Mouse (Mus musculus) forebrain, embryonic 14.5 days (tissue): ENCODE data around the gene Gm16867. TPM values are rescaled to one million over a fixed set of nuclear protein-coding genes. Genes with fewer than 3 reads are reported as not detected.
"Not testable (repeated sequence)": the region's sequence is repeated elsewhere in the genome, so short reads cannot be mapped to it uniquely, and the experiment has no call there.

Source experiments
- ATAC-seq: fragments of 200-750 bp; cut with Nextera tagmentation; 2 replicates; pipeline ENCODE4 v1.8.0; 2017; ENCODE audit warnings: mild to moderate bottlenecking, moderate library complexity
- DNase-seq: peaks from one replicate; pipeline ENCODE4 v3.0.0-alpha.2; 2015; ENCODE audit warnings: low spot score
- H3K27ac ChIP-seq: fragments of 300-500 bp; sonication (generic); 2 replicates; pipeline ENCODE4 v1.5.1; 2014; ENCODE audit warnings: low read depth, mild to moderate bottlenecking, control low read depth, low read length, moderate library complexity
- H3K27me3 ChIP-seq: fragments of 300-500 bp; sonication (generic); replicated peaks from 2 replicates; pipeline ENCODE4 v1.6.1; 2014; ENCODE audit warnings: low read length, control low read depth, mixed read lengths; ENCODE audit not compliant: control insufficient read depth, insufficient read depth
- H3K36me3 ChIP-seq: fragments of 300-500 bp; sonication (generic); 2 replicates; pipeline ENCODE4 v1.6.1; 2014; ENCODE audit warnings: low read length, control low read depth; ENCODE audit not compliant: control insufficient read depth, insufficient read depth
- H3K4me1 ChIP-seq: fragments of 300-500 bp; sonication (generic); 2 replicates; pipeline ENCODE4 v1.6.1; 2014; ENCODE audit warnings: antibody characterized with exemption, low read length, control low read depth; ENCODE audit not compliant: control insufficient read depth, insufficient read depth
- H3K4me2 ChIP-seq: fragments of 300-500 bp; sonication (generic); 2 replicates; pipeline ENCODE4 v1.6.1; 2014; ENCODE audit warnings: mild to moderate bottlenecking, control low read depth, low read length
- H3K4me3 ChIP-seq: fragments of 300-500 bp; sonication (generic); 2 replicates; pipeline ENCODE4 v1.5.1; 2014; ENCODE audit warnings: low read depth, low read length, control low read depth
- H3K9ac ChIP-seq: fragments of 300-500 bp; sonication (generic); 2 replicates; pipeline ENCODE4 v1.6.1; 2014; ENCODE audit warnings: mild to moderate bottlenecking, low read length, control low read depth, moderate library complexity
- H3K9me3 ChIP-seq: fragments of 300-500 bp; sonication (generic); replicated peaks from 2 replicates; pipeline ENCODE4 v1.6.1; 2016; ENCODE audit warnings: low read length, control low read depth, mixed read lengths; ENCODE audit not compliant: control insufficient read depth
- WGBS: fragments of 180-500 bp; shearing (Covaris S2); extraction: QIAGEN DNeasy Blood & Tissue Kit; methylation state at CpG from one replicate; pipeline ENCODE4 v1.1.7; 2014; 5-methylcytosine and 5-hydroxymethylcytosine counted together
- polyA plus RNA-seq: library from polyadenylated mRNA; unstranded; fragments of >200 nt; fragmentation: Nextera tagmentation; extraction: Ambion mirVana; gene quantifications from 2 replicates; pipeline ENCODE4 v1.2.1, GENCODE M21; 2014

Gene Gm16867
- polyA plus RNA-seq, 1 experiment from 2014 or later: not detected

GRCm38 (mm10) chr14:69443092-69443692, 60.0 kb downstream of the Gm16867 start:
- not testable (repeated sequence) for H3K27ac ChIP-seq, H3K9me3 ChIP-seq, H3K4me1 ChIP-seq, DNase-seq, H3K9ac ChIP-seq, H3K36me3 ChIP-seq, H3K4me2 ChIP-seq, H3K27me3 ChIP-seq, ATAC-seq, H3K4me3 ChIP-seq
- no CpG with 5 or more reads among the region's 7 CpGs for WGBS

GRCm38 (mm10) chr14:69440955-69441354, 62.2 kb downstream of the Gm16867 start:
- DNase-seq, H3K27ac ChIP-seq, H3K36me3 ChIP-seq, H3K4me3 ChIP-seq, ATAC-seq, H3K4me1 ChIP-seq, H3K4me2 ChIP-seq, H3K27me3 ChIP-seq, H3K9ac ChIP-seq, H3K9me3 ChIP-seq: not testable (repeated sequence)
- no CpG with 5 or more reads among the region's 7 CpGs for WGBS

- not testable (repeated sequence) for H3K27me3 ChIP-seq, H3K9ac ChIP-seq, H3K4me1 ChIP-seq, H3K4me2 ChIP-seq, DNase-seq, H3K4me3 ChIP-seq, H3K27ac ChIP-seq, ATAC-seq, H3K36me3 ChIP-seq, H3K9me3 ChIP-seq
- no CpG with 5 or more reads among the region's 7 CpGs for WGBS
Measured at GRCm38 (mm10) chr14:69438678-69439214, 64.4 kb downstream of the Gm16867 start.

- H3K4me2 ChIP-seq, H3K9ac ChIP-seq, ATAC-seq, H3K4me3 ChIP-seq, DNase-seq, H3K27ac ChIP-seq, H3K9me3 ChIP-seq, H3K4me1 ChIP-seq, H3K27me3 ChIP-seq, H3K36me3 ChIP-seq: not testable (repeated sequence)
- no CpG with 5 or more reads among the region's 7 CpGs for WGBS
Measured at GRCm38 (mm10) chr14:69421003-69421402, 82.2 kb downstream of the Gm16867 start.

- H3K4me3 ChIP-seq, H3K9me3 ChIP-seq, ATAC-seq, H3K4me1 ChIP-seq, H3K4me2 ChIP-seq, H3K27ac ChIP-seq, H3K36me3 ChIP-seq, H3K9ac ChIP-seq, DNase-seq, H3K27me3 ChIP-seq: not testable (repeated sequence)
- whole genome bisulfite sequencing: no CpG with 5 or more reads among the region's 7 CpGs
Measured at GRCm38 (mm10) chr14:69417545-69417944, 85.6 kb downstream of the Gm16867 start.

Other genes starting within 250 kb of the Gm16867 start
- not detected in 2 replicates for gene Synb, start 209.1 kb downstream of the Gm16867 start, polyA plus RNA-seq
- not detected in 2 replicates for gene Gm27179, start 9.2 kb upstream of the Gm16867 start, polyA plus RNA-seq
- 8.7 and 9.6 TPM in 2 replicates for gene Entpd4b, start 52.1 kb upstream of the Gm16867 start, polyA plus RNA-seq